Mouse (Mus musculus) olfactory bulb, adult 2 months (tissue): Measurements from ENCODE around the gene Rab6b.

Source experiments
- CTCF ChIP-seq: fragments of 200-500 bp; IDR thresholded peaks from 2 replicates; pipeline ENCODE4 v1.5.1; 2012; ENCODE audit warnings: low read depth, mild to moderate bottlenecking, low read length, moderate library complexity; ENCODE audit not compliant: insufficient read depth
- POLR2A ChIP-seq: fragments of 200-500 bp; IDR thresholded peaks from 2 replicates; pipeline ENCODE4 v1.6.1; 2012; ENCODE audit warnings: mild to moderate bottlenecking, low read depth, low read length, moderate library complexity; ENCODE audit not compliant: insufficient read depth

DNA sequence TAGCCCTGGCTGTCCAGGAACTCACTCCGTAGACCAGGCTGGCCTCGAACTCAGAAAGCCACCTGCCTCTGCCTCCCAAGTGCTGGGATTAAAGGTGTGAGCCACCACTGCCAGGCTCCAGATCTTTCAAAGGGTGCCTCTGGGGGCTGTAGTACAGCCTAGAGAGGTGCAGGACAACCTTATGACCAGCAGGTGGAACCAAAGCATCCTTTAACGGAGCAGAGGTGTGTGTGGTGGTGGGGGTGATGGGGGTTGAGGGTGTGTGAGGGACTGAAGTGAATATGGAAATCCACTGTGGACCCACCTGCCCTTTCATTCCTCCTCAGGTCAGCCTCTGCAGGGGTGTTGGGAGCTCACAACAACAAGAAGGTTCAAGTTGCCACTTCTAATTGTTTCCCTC is 113.9 kb downstream of the Rab6b start:
- TF ChIP-seq CTCF (no peak), POLR2A (no peak)
